Mouse (Mus musculus): ENCODE data around the gene Phospho2. TPM values are rescaled to one million over a fixed set of nuclear protein-coding genes. Genes with fewer than 3 reads are reported as not detected.

Phospho2 gene
- polyA plus RNA-seq, 1 experiment from 2014 or later: 31.5 TPM

GRCm38 (mm10) chr2:69829680-69830079, 40.3 kb downstream of the Phospho2 start:
- WGBS: 95% methylated on average over 2 of the region's 2 CpGs
- Histone ChIP-seq H3K27ac (replicated peaks; ENCODE audit: low read depth, low read length) (no peak overlapping the region), H3K9me3 (ENCODE audit: control insufficient read depth, low read length) (no peaks in the 10 kb centered on the region), H3K4me1 (ENCODE audit: control insufficient read depth, insufficient read depth, low read length) (no peaks in the 10 kb centered on the region), H3K4me2 (ENCODE audit: low read depth, severe bottlenecking) (no peak overlapping the region), H3K36me3 (ENCODE audit: control insufficient read depth, insufficient read depth, low read length) (peaks cover 11% of the 10 kb centered on the region), H3K4me3 (ENCODE audit: low read depth, low read length) (no peak overlapping the region), H3K9ac (ENCODE audit: low read length) (no peak overlapping the region), H3K27me3 (ENCODE audit: control insufficient read depth, insufficient read depth, low read length) (no peaks in the 10 kb centered on the region)
- ATAC-seq (ENCODE audit: insufficient number of reproducible peaks, low FRiP score, low TSS enrichment, low read depth): no peak
- no peak for DNase-seq (ENCODE audit: low spot score)

- 90% methylated on average over 8 of the region's 8 CpGs for WGBS
- H3K27me3 ChIP-seq (ENCODE audit: control insufficient read depth, insufficient read depth, low read length): no peaks in the 10 kb centered on the region
- H3K4me1 ChIP-seq (ENCODE audit: control insufficient read depth, insufficient read depth, low read length): no peaks in the 10 kb centered on the region
- no peak overlapping the region for H3K27ac ChIP-seq (replicated peaks; ENCODE audit: low read depth, low read length)
- H3K4me2 ChIP-seq (ENCODE audit: low read depth, severe bottlenecking): no peak overlapping the region
- H3K9ac ChIP-seq (ENCODE audit: low read length): no peak overlapping the region
- no peak overlapping the region for H3K4me3 ChIP-seq (ENCODE audit: low read depth, low read length)
- ATAC-seq (ENCODE audit: insufficient number of reproducible peaks, low FRiP score, low TSS enrichment, low read depth) (no peak), DNase-seq (ENCODE audit: low spot score) (no peak)
- H3K36me3 ChIP-seq (ENCODE audit: control insufficient read depth, insufficient read depth, low read length): peaks cover 11% of the 10 kb centered on the region
- H3K9me3 ChIP-seq (ENCODE audit: control insufficient read depth, low read length): no peaks in the 10 kb centered on the region
Measured at GRCm38 (mm10) chr2:69830116-69830515, 40.7 kb downstream of the Phospho2 start.

GRCm38 (mm10) chr2:69837244-69837967, 48.0 kb downstream of the Phospho2 start:
- no peaks in the 10 kb centered on the region for H3K4me1 ChIP-seq (ENCODE audit: control insufficient read depth, insufficient read depth, low read length)
- peaks cover 5% of the 10 kb centered on the region; the same call in 1 of the 2 replicates for H3K36me3 ChIP-seq (ENCODE audit: control insufficient read depth, insufficient read depth, low read length)
- H3K27ac ChIP-seq (replicated peaks; ENCODE audit: low read depth, low read length): no peak overlapping the region
- H3K27me3 ChIP-seq (ENCODE audit: control insufficient read depth, insufficient read depth, low read length): no peaks in the 10 kb centered on the region
- ATAC-seq (ENCODE audit: insufficient number of reproducible peaks, low FRiP score, low TSS enrichment, low read depth) (no peak), DNase-seq (ENCODE audit: low spot score) (no peak)
- no peaks in the 10 kb centered on the region for H3K9me3 ChIP-seq (ENCODE audit: control insufficient read depth, low read length)
- H3K9ac ChIP-seq (ENCODE audit: low read length): no peak overlapping the region
- no peak overlapping the region for H3K4me2 ChIP-seq (ENCODE audit: low read depth, severe bottlenecking)
- 78% methylated on average over 7 of the region's 7 CpGs for WGBS
- H3K4me3 ChIP-seq (ENCODE audit: low read depth, low read length): no peak overlapping the region

- Histone ChIP-seq H3K4me2 (ENCODE audit: low read depth, severe bottlenecking) (no peak overlapping the region), H3K4me3 (ENCODE audit: low read depth, low read length) (no peak overlapping the region), H3K9me3 (ENCODE audit: control insufficient read depth, low read length) (no peaks in the 10 kb centered on the region), H3K27me3 (ENCODE audit: control insufficient read depth, insufficient read depth, low read length) (no peaks in the 10 kb centered on the region), H3K27ac (replicated peaks; ENCODE audit: low read depth, low read length) (no peak overlapping the region), H3K36me3 (ENCODE audit: control insufficient read depth, insufficient read depth, low read length) (peaks cover 3% of the 10 kb centered on the region; the same call in 1 of the 2 replicates), H3K9ac (ENCODE audit: low read length) (no peak overlapping the region), H3K4me1 (ENCODE audit: control insufficient read depth, insufficient read depth, low read length) (no peaks in the 10 kb centered on the region)
- WGBS: 57% methylated on average over 3 of the region's 3 CpGs
- ATAC-seq (ENCODE audit: insufficient number of reproducible peaks, low FRiP score, low TSS enrichment, low read depth) (no peak), DNase-seq (ENCODE audit: low spot score) (no peak)
Measured at GRCm38 (mm10) chr2:69837996-69838395, 48.6 kb downstream of the Phospho2 start.

GRCm38 (mm10) chr2:69838707-69839106, 49.3 kb downstream of the Phospho2 start:
- no peak overlapping the region for H3K4me2 ChIP-seq (ENCODE audit: low read depth, severe bottlenecking)
- H3K4me1 ChIP-seq (ENCODE audit: control insufficient read depth, insufficient read depth, low read length): no peaks in the 10 kb centered on the region
- H3K4me3 ChIP-seq (ENCODE audit: low read depth, low read length): no peak overlapping the region
- DNase-seq (ENCODE audit: low spot score) (no peak), ATAC-seq (ENCODE audit: insufficient number of reproducible peaks, low FRiP score, low TSS enrichment, low read depth) (no peak)
- H3K9me3 ChIP-seq (ENCODE audit: control insufficient read depth, low read length): no peaks in the 10 kb centered on the region
- no peaks in the 10 kb centered on the region for H3K27me3 ChIP-seq (ENCODE audit: control insufficient read depth, insufficient read depth, low read length)
- H3K9ac ChIP-seq (ENCODE audit: low read length): no peak overlapping the region
- no peaks in the 10 kb centered on the region; the same call in 1 of the 2 replicates for H3K36me3 ChIP-seq (ENCODE audit: control insufficient read depth, insufficient read depth, low read length)
- no peak overlapping the region for H3K27ac ChIP-seq (replicated peaks; ENCODE audit: low read depth, low read length)

- Histone ChIP-seq H3K27ac (replicated peaks; ENCODE audit: low read depth, low read length) (no peak overlapping the region), H3K27me3 (ENCODE audit: control insufficient read depth, insufficient read depth, low read length) (no peaks in the 10 kb centered on the region), H3K4me2 (ENCODE audit: low read depth, severe bottlenecking) (no peak overlapping the region), H3K4me1 (ENCODE audit: control insufficient read depth, insufficient read depth, low read length) (no peaks in the 10 kb centered on the region), H3K9me3 (ENCODE audit: control insufficient read depth, low read length) (no peaks in the 10 kb centered on the region), H3K36me3 (ENCODE audit: control insufficient read depth, insufficient read depth, low read length) (no peaks in the 10 kb centered on the region; the same call in 1 of the 2 replicates), H3K9ac (ENCODE audit: low read length) (no peak overlapping the region), H3K4me3 (ENCODE audit: low read depth, low read length) (no peak overlapping the region)
- WGBS: 31% methylated on average over 6 of the region's 6 CpGs
- ATAC-seq (ENCODE audit: insufficient number of reproducible peaks, low FRiP score, low TSS enrichment, low read depth): no peak
- DNase-seq (ENCODE audit: low spot score): peak; percentile 31
Measured at GRCm38 (mm10) chr2:69840261-69840660, 50.8 kb downstream of the Phospho2 start.

GRCm38 (mm10) chr2:69849215-69849614, 59.8 kb downstream of the Phospho2 start:
- H3K27ac ChIP-seq (replicated peaks; ENCODE audit: low read depth, low read length): no peak overlapping the region
- no peaks in the 10 kb centered on the region for H3K4me1 ChIP-seq (ENCODE audit: control insufficient read depth, insufficient read depth, low read length)
- no peak overlapping the region for H3K4me3 ChIP-seq (ENCODE audit: low read depth, low read length)
- 78% methylated on average over 6 of the region's 6 CpGs for WGBS
- ATAC-seq (ENCODE audit: insufficient number of reproducible peaks, low FRiP score, low TSS enrichment, low read depth) (no peak), DNase-seq (ENCODE audit: low spot score) (no peak)
- H3K9ac ChIP-seq (ENCODE audit: low read length): no peak overlapping the region
- no peaks in the 10 kb centered on the region for H3K36me3 ChIP-seq (ENCODE audit: control insufficient read depth, insufficient read depth, low read length)
- H3K27me3 ChIP-seq (ENCODE audit: control insufficient read depth, insufficient read depth, low read length): no peaks in the 10 kb centered on the region
- H3K9me3 ChIP-seq (ENCODE audit: control insufficient read depth, low read length): no peaks in the 10 kb centered on the region
- H3K4me2 ChIP-seq (ENCODE audit: low read depth, severe bottlenecking): no peak overlapping the region

Measured in limb, embryonic 11.5 days (tissue).